Mouse (Mus musculus) left cerebral cortex, adult 8-10 months (tissue): ENCODE data around the gene Abhd5. TPM values are rescaled to one million over a fixed set of nuclear protein-coding genes. Genes with fewer than 3 reads are reported as not detected.
A peak's percentile ranks its signal among the peaks of the same experiment; 100 is the strongest.

Source experiments
- DNase-seq, 2 experiments: peaks; one replicate each; pipeline ENCODE4 v3.0.0; 2022; ENCODE audit warnings: low spot score in 2 of 2
- total RNA-seq, 4 experiments: library from RNA; stranded (reverse); gene quantifications; 2 replicates each; pipeline ENCODE4 v1.2.4; 2022

Abhd5 gene
- total RNA-seq, 4 experiments from 2014 or later: 19.4 to 20.9 (median 20.0) TPM

GRCm38 (mm10) chr9:122346059-122346458 lies 5.3 kb upstream of the Abhd5 start:
- no peak for DNase-seq

- no peak for DNase-seq
Observed at GRCm38 (mm10) chr9:122347882-122348281, 3.5 kb upstream of the Abhd5 start.

GRCm38 (mm10) chr9:122349286-122349685 lies 2.1 kb upstream of the Abhd5 start:
- DNase-seq: no peak

GRCm38 (mm10) chr9:122350396-122351130 lies 845 bp upstream of the Abhd5 start:
- no peak for DNase-seq

GRCm38 (mm10) chr9:122352025-122352392 lies 601 bp downstream of the Abhd5 start:
- DNase-seq: no peak

GRCm38 (mm10) chr9:122352911-122353310 lies 1.5 kb downstream of the Abhd5 start:
- no peak for DNase-seq

- no peak for DNase-seq
Observed at GRCm38 (mm10) chr9:122354240-122354639, 2.8 kb downstream of the Abhd5 start.

- no peak for DNase-seq
Observed at GRCm38 (mm10) chr9:122357073-122357472, 5.7 kb downstream of the Abhd5 start.

GRCm38 (mm10) chr9:122357626-122358025 lies 6.2 kb downstream of the Abhd5 start:
- no peak for DNase-seq

GRCm38 (mm10) chr9:122364171-122364570 lies 12.8 kb downstream of the Abhd5 start:
- no peak for DNase-seq

GRCm38 (mm10) chr9:122370292-122370794 lies 18.9 kb downstream of the Abhd5 start:
- no peak for DNase-seq

GRCm38 (mm10) chr9:122372506-122372905 lies 21.1 kb downstream of the Abhd5 start:
- DNase-seq: no peak

GRCm38 (mm10) chr9:122372991-122373390 lies 21.6 kb downstream of the Abhd5 start:
- DNase-seq: no peak

GRCm38 (mm10) chr9:122378986-122379385 lies 27.6 kb downstream of the Abhd5 start:
- no peak for DNase-seq

- DNase-seq: no peak
Observed at GRCm38 (mm10) chr9:122380959-122381358, 29.6 kb downstream of the Abhd5 start.

- no peak for DNase-seq
Observed at GRCm38 (mm10) chr9:122382006-122382405, 30.6 kb downstream of the Abhd5 start.

- DNase-seq: no peak
Observed at GRCm38 (mm10) chr9:122386015-122386414, 34.6 kb downstream of the Abhd5 start.

- DNase-seq: no peak
Observed at GRCm38 (mm10) chr9:122389287-122389920, 38.0 kb downstream of the Abhd5 start.

- no peak for DNase-seq
Observed at GRCm38 (mm10) chr9:122395816-122396215, 44.4 kb downstream of the Abhd5 start.

GRCm38 (mm10) chr9:122397156-122397555 lies 45.7 kb downstream of the Abhd5 start:
- DNase-seq: no peak

- DNase-seq: peak in 1 of 2 experiments; percentile 30
Observed at GRCm38 (mm10) chr9:122398746-122399145, 47.3 kb downstream of the Abhd5 start.

GRCm38 (mm10) chr9:122401239-122401638 lies 49.8 kb downstream of the Abhd5 start:
- DNase-seq: no peak
